Mouse (Mus musculus) erythroblast, embryonic 14.5 days (primary cell): ENCODE data around the gene Ccdc40. TPM values are rescaled to one million over a fixed set of nuclear protein-coding genes. Genes with fewer than 3 reads are reported as not detected.
"Not testable (repeated sequence)": the region's sequence is repeated elsewhere in the genome, so short reads cannot be mapped to it uniquely, and the experiment has no call there.

Experiments
- H3K27me3 ChIP-seq: 2 replicates; pipeline ENCODE4 v1.6.1; 2012; ENCODE audit warnings: inconsistent platforms; ENCODE audit not compliant: control insufficient read depth
- H3K36me3 ChIP-seq: 2 replicates; pipeline ENCODE4 v1.6.1; 2012; ENCODE audit warnings: mild to moderate bottlenecking, inconsistent platforms; ENCODE audit not compliant: control insufficient read depth
- H3K4me1 ChIP-seq: 2 replicates; pipeline ENCODE4 v1.6.1; 2012; ENCODE audit warnings: inconsistent platforms; ENCODE audit not compliant: control insufficient read depth
- H3K4me3 ChIP-seq: replicated peaks from 2 replicates; pipeline ENCODE3; 2012; ENCODE audit warnings: moderate library complexity, mild to moderate bottlenecking, inconsistent platforms
- H3K9me3 ChIP-seq: 2 replicates; pipeline ENCODE4 v1.6.1; 2012; ENCODE audit warnings: low read length, inconsistent platforms, mixed read lengths; ENCODE audit not compliant: control insufficient read depth
- GATA1 ChIP-seq: IDR thresholded peaks from 2 replicates; pipeline ENCODE4 v1.6.1; 2012; ENCODE audit warnings: low read length, inconsistent platforms, mixed read lengths
- TAL1 ChIP-seq: IDR thresholded peaks from 3 replicates; pipeline ENCODE4 v1.6.1; 2012; ENCODE audit warnings: low read length, inconsistent platforms, mixed read lengths
- polyA plus RNA-seq: library from polyadenylated mRNA; stranded (reverse); fragments of >175 nt; gene quantifications from 2 replicates; pipeline ENCODE4 v1.2.3, GENCODE M21; 2012

Gene Ccdc40
- polyA plus RNA-seq, 1 experiment = 0.07 TPM

DNA sequence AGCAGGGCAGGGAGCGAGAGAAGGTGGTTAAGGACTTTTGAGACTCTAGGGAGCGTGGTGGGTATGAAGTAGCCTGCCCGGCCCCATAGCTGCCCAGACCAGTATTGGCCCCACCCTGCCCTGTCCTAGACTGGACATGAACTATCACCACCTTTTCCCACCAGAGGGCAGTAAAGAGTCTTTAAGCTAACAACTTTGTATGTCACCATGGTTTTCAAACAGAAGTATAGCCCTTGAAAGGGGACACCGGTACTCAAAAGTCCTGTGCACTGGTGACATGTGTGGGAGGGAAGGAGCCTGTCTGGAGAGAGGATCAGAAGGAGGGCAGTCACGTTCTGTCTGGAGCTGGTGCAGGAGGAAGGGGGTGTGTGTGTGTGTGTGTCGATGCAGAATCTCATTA is 20.6 kb downstream of the Ccdc40 start:
- no peak overlapping the region for H3K4me3 ChIP-seq
- H3K27me3 ChIP-seq = peaks cover 5% of the 10 kb centered on the region
- no peak for TF ChIP-seq GATA1
- no peaks in the 10 kb centered on the region for H3K9me3 ChIP-seq
- H3K36me3 ChIP-seq = no peaks in the 10 kb centered on the region
- H3K4me1 ChIP-seq = peaks cover 19% of the 10 kb centered on the region

GRCm38 (mm10) chr11:119250998-119251397 is 22.6 kb downstream of the Ccdc40 start:
- H3K9me3 ChIP-seq = no peaks in the 10 kb centered on the region
- peaks cover 5% of the 10 kb centered on the region for H3K27me3 ChIP-seq
- no peaks in the 10 kb centered on the region for H3K36me3 ChIP-seq
- peaks cover 19% of the 10 kb centered on the region for H3K4me1 ChIP-seq
- H3K4me3 ChIP-seq = no peak overlapping the region
- TF ChIP-seq GATA1 (no peak), TAL1 (no peak)

- H3K4me3 ChIP-seq = no peak overlapping the region
- H3K27me3 ChIP-seq = peaks cover 5% of the 10 kb centered on the region
- no peaks in the 10 kb centered on the region for H3K36me3 ChIP-seq
- H3K9me3 ChIP-seq = no peaks in the 10 kb centered on the region
- TF ChIP-seq TAL1 = no peak
- TF ChIP-seq GATA1 = no peak
- peaks cover 20% of the 10 kb centered on the region for H3K4me1 ChIP-seq
Observed at GRCm38 (mm10) chr11:119252854-119253541, 24.6 kb downstream of the Ccdc40 start.

DNA sequence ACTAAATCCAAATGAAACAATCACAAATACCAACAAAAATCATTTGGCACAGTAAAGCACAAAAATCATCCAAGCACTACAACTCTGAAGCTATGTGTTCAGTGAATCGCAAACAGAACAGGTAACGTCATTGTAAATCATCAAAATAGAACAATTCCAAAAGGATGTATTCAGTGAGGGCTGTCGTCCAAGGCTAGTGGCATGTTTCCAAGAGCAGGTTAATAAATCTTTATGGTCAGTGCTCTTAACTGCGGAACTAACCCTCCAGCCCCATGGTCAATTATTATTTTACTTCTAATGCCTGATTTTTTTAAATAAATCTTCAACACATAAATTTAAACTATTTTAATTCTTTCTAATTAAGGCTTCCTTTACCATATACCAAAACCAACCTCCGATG is 28.2 kb downstream of the Ccdc40 start:
- not testable (repeated sequence) for H3K36me3 ChIP-seq, H3K4me3 ChIP-seq, H3K9me3 ChIP-seq, H3K27me3 ChIP-seq
- peaks cover 21% of the 10 kb centered on the region for H3K4me1 ChIP-seq

DNA sequence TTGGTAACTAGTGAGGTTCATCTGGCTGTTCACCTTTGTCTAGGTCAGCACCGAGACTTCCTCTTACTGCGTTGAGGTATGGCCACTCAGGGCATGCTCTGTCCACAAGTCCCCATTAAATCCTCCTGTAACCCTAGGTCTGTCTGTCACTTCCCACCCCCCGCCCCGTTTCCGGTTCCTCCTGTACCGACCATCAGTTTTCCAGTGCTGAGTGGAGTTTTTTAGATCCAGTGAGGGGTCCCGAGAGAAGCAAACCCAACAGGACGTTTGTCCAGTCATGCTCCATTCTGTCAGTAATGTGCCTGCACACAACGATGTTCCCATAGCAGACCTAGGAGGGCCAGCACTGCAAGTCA is 29.8 kb downstream of the Ccdc40 start:
- Histone ChIP-seq H3K36me3 (no peaks in the 10 kb centered on the region), H3K4me1 (peaks cover 16% of the 10 kb centered on the region), H3K9me3 (no peaks in the 10 kb centered on the region), H3K27me3 (peaks cover under 1% of the 10 kb centered on the region; the same call in 1 of the 2 replicates), H3K4me3 (peak overlapping the region; percentile 56)
- no peak for TF ChIP-seq GATA1
- no peak for TF ChIP-seq TAL1

DNA sequence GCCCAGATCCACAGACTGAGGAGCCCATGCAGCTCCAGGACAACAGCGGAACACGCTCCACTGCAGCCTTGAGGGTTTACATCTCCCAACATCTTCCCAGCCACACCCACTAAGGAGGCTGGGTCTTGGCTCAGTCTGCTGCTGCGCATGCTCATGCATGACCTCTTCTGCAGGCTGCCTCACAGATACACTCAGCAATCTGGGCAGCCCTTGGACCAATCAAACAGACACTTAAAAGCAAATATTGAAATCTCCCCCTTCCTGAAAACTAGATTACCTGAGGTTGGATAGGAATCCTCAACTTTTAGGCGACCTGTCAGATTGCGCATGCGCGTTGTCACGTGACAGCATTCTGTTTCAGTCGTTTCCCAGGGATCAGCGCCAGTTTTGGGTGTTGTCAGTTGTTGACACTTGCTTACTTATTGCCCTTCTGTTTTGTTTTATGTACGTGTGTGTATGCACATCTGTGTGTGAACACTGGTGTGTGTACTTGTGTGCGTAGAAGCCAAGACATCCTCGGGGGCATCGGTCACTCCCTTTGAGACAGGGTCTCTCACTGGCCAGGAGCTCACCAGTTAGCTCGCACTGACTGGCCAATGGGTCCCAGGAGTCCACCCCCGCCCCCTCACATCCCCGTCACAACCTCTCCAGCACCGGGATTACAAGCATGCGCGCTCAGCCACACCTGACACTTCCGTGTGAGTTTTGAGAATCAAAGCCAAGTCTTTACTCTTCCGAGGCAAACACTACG is 30.4 kb downstream of the Ccdc40 start:
- no peaks in the 10 kb centered on the region for H3K9me3 ChIP-seq
- no peaks in the 10 kb centered on the region for H3K27me3 ChIP-seq
- H3K4me3 ChIP-seq = peak overlapping the region; percentile 56
- peaks cover 15% of the 10 kb centered on the region for H3K4me1 ChIP-seq
- TF ChIP-seq GATA1 (no peak), TAL1 (no peak)
- H3K36me3 ChIP-seq = no peaks in the 10 kb centered on the region

DNA sequence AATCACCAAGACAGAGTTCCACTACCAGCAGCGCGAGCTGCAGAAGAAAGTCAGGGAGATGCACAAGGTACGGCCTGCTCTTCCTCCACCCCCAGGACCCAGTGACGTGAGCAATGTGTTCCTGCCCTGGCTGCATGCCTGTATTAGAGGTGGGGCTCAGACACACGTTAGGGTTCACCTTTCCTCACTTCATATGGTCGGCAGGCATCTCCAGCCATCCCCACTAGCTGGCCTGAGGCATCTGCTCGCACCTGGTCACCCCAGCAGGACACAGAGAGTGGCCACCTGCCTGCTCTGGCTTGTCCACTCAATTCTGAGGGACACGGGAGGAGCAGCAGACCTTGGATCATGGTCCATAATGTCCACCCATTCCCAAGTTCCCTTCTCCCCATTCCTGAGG is 31.6 kb downstream of the Ccdc40 start:
- H3K4me1 ChIP-seq = peaks cover 15% of the 10 kb centered on the region

GRCm38 (mm10) chr11:119264413-119264812 is 36.0 kb downstream of the Ccdc40 start:
- Histone ChIP-seq H3K4me3 (no peak overlapping the region), H3K9me3 (no peaks in the 10 kb centered on the region), H3K36me3 (no peaks in the 10 kb centered on the region), H3K27me3 (no peaks in the 10 kb centered on the region), H3K4me1 (peaks cover 33% of the 10 kb centered on the region)
- no peak for TF ChIP-seq TAL1

More for the DNA sequence above, 31.6 kb downstream of the Ccdc40 start:
- no peak overlapping the region for H3K4me3 ChIP-seq
- no peaks in the 10 kb centered on the region for H3K36me3 ChIP-seq
- TF ChIP-seq GATA1 (no peak), TAL1 (no peak)
- no peaks in the 10 kb centered on the region for H3K9me3 ChIP-seq
- H3K27me3 ChIP-seq = no peaks in the 10 kb centered on the region

- TF ChIP-seq TAL1 (no peak), GATA1 (no peak)
- no peaks in the 10 kb centered on the region for H3K9me3 ChIP-seq
- H3K4me3 ChIP-seq = no peak overlapping the region
- H3K36me3 ChIP-seq = peaks cover 7% of the 10 kb centered on the region
- H3K27me3 ChIP-seq = no peaks in the 10 kb centered on the region
- peaks cover 39% of the 10 kb centered on the region for H3K4me1 ChIP-seq
Observed at GRCm38 (mm10) chr11:119265811-119266210, 37.4 kb downstream of the Ccdc40 start.
